Mouse (Mus musculus) layer of hippocampus, adult 9-10 months (tissue): Measurements from ENCODE around the gene B4galnt1.

ENCODE experiments used
- DNase-seq: peaks from one replicate; pipeline ENCODE4 v3.0.0; 2022; ENCODE audit warnings: low spot score

Gene B4galnt1

GRCm38 (mm10) chr10:127170837-127171272 lies 5.8 kb downstream of the B4galnt1 start:
- DNase-seq, result no peak

DNA sequence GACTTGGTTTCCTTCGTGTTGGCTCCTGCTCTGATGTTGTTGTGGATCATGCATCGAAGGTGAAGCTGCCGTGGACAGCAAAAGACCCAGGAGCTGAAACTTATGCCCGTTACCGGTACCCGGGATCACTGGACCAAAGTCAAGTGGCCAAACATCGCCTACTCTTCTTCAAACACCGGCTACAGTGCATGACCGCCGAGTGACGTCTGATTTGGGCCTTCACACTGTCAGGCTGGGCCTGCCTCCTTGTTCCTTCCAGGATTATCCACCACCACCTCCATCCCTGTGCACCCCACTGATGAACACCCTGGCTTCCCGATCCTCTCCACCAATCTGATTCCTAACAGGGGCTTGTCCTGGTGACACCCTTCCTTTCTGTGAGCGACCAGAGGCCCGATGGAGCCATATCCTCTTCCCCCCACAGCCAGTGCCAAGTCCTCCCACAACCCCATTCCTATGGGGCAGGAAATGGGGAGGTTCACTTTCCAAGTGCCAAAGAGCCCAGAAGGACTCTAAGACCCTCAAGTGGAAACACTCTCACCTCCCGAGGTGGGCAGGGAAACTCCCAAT lies 6.7 kb downstream of the B4galnt1 start:
- no peak for DNase-seq

GRCm38 (mm10) chr10:127173148-127174065 lies 8.4 kb downstream of the B4galnt1 start:
- no peak for DNase-seq

DNA sequence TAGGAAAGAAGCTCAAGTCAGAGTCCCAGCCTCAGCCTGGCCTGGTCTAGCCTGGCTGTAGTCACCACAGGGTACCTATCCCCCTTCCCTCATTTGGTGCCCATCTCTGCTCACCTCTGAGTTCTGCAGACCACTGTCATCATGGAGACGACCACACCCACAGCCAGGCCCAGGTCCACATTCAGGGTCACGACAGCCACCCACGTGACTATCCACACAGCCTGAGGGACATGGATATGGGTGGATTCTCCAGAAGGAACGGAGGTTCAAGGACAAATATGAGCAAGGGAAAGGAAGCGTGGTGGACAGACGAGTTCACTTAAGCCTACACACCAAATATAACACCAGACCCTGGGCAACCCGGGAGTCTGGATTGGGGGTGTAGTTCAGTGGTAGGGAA lies 9.1 kb downstream of the B4galnt1 start:
- DNase-seq, result no peak

GRCm38 (mm10) chr10:127176228-127176627 lies 11.2 kb downstream of the B4galnt1 start:
- no peak for DNase-seq

- no peak for DNase-seq
Observed at GRCm38 (mm10) chr10:127176756-127177155, 11.7 kb downstream of the B4galnt1 start.

- DNase-seq, result no peak
Observed at GRCm38 (mm10) chr10:127177235-127177634, 12.2 kb downstream of the B4galnt1 start.

DNA sequence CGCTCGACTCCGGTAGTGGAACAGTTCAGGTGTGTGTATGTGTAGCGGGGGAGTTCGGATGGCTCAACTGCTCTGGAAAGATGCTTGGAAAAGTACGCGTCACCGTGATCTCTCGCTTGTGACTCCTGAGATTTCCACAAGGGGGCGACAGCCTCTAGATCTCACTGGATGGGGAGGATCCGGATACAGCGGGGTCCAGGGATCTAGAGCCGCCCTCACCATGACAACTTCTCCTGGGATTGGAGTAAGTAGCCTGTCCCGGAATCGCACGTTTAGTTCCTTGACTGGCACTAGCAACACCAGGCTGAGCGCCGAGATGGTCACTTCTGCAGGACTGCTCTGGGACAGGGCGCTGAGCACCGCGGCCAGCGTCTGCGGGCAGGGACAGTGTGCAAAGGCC lies 12.7 kb downstream of the B4galnt1 start:
- no peak for DNase-seq

- no peak for DNase-seq
Observed at GRCm38 (mm10) chr10:127178286-127179027, 13.4 kb downstream of the B4galnt1 start.

DNA sequence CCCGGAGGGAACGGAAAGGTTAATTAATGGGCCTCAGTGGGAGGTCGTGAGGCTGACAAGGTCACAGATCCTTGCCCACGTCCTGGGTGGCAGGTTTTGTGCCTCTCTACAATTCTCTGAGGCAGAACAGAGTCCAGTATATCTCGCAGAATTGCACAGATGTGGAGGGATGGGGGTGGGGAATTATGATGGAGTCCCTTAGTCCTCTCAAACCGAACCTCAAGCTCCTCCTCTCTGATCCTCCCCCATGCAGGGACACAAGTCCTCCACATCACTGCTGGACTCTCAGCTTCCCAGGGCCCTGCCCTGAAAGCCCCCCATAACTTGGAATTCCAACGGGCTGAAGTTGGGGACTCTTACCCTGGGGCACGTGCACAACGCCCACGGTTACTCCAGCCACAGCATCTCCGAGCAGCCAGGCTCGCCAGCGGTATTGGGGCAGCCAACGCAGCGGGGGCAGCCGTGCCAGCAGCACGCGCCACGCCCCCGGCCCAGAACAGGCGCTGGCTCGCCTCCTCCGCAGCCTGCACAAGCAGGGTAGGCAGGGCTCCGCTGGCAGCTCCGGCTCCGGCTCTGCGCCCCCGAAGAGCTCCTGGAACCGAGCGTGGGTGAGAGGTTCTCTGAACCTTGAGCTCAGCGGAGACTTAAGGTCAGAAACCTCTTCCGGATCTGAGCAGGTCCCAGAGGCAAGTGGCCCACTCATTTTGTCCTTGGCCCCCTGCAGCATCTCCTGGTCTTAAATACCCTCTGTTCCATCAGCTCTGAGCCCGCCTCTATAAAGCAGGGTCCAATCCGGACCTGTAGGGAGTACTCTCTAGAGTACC lies 15.1 kb downstream of the B4galnt1 start, which contains the start of gene Slc26a10:
Gene Slc26a10 (minus strand): TSS at position 775 of the 824 bp plus-strand sequence.
- DNase-seq, result no peak

GRCm38 (mm10) chr10:127180695-127181047 lies 15.6 kb downstream of the B4galnt1 start:
- no peak for DNase-seq

- DNase-seq, result no peak
Observed at GRCm38 (mm10) chr10:127181566-127181965, 16.5 kb downstream of the B4galnt1 start.

- DNase-seq, result no peak
Observed at GRCm38 (mm10) chr10:127182624-127183023, 17.6 kb downstream of the B4galnt1 start.

- no peak for DNase-seq
Observed at GRCm38 (mm10) chr10:127183759-127184158, 18.7 kb downstream of the B4galnt1 start.

DNA sequence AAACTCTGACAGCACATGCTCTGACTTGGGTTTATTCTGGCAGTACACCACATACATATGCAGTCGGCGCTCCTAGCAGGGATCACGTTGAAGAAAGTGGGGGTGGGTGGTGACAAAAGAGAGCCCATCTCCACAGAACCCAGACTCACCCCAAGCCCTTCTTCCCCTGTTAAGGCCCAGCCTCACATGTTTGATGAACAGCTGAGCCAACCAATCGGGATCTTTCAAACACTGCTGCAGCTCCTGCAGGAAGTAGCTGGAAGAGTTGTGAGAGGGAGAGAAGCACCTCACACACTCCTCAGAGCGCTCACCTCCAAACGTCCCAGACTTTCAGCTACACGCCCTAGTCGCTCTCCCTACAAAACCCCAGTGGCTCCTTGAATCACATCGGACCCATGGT lies 20.1 kb downstream of the B4galnt1 start:
- DNase-seq, result no peak

GRCm38 (mm10) chr10:127185506-127185905 lies 20.5 kb downstream of the B4galnt1 start:
- DNase-seq, result no peak

- DNase-seq, result no peak
Observed at GRCm38 (mm10) chr10:127186451-127186850, 21.4 kb downstream of the B4galnt1 start.

DNA sequence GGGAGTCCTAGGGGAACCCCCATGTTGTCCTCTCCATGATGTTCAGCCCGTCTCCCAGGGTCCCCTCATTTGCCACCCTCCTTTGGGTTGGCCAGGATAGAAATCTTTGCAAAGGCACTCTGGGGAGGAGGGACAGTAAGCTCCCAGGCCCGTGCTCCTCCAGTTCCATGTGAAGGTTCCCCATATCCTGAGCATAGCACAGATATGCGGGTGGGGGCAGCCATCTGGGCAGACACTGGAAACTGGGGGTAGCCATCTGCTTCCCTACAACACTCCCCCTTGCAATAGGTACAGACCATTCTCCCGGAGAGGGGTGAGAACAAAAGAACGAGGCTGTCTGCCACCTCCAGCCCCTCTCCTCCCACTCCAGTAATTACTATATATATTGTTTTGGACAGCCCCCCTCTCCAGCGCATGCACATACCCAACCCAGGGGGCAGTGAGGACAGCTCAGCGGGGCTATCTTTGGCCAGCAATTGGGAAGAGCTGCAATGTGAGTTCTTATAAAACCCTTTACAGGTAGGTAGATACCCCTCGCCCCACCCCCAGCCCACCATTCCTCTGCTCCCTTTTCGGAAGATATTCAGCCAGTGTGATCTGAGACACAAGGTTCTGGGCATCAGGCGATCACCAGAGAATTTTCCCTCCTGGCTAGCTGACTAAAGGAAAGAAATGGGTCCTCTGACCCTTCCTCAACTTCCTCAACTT lies 22.5 kb downstream of the B4galnt1 start:
- no peak for DNase-seq

DNA sequence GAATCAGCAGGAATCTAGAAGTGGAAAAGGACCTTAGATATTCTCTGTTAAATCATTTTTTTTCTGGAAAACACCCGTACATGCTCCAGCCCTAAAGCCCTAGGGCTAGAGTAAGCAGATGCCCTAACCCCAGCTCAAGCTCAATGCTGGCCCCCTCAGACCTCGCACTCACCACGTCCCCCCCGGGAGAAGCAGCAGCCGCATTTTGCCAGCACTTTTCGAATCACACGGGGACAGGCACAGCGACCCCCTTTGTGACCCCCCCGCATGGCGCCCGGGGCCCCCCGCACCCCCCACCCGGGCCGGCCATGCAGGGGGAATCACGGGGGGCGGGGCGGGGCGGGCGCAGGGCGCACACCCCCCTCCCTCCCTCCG lies 23.0 kb downstream of the B4galnt1 start:
- no peak for DNase-seq

DNA sequence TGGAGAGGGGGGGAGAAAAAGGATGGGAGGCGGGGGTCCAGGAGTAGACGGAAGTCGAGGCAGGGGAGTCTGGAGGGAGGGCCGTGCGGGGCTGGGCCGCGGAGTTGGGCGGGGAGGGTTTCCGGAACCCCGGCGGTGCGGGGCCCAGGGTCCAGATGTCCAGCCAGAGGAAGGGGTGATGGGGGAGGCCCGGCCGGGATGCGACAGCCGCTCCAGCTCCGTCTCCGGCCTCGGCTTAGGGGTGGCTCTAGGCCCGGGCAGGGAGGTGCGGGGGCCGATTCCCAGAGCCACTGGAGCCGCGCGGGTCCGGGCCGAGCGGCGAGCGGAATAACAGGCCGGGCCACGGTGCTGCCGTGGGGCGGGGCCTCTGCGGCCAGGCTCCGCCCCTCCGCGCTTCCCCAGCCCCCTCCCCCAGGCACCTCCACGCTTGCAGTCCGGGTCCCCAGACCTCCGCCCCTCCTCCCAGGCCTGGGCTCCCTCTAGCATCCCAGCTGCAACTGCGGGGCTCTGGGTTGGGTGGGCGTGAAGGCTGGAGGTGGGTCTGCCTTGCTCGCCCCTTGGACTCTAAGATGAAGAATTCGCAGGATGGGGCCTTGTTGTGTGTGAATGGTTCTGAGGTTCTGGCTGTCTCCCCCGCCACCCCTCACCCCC lies 23.6 kb downstream of the B4galnt1 start:
- DNase-seq, result no peak
